9 mouse cellular contexts compared by ENCODE assay signal in the genomic region with DNA sequence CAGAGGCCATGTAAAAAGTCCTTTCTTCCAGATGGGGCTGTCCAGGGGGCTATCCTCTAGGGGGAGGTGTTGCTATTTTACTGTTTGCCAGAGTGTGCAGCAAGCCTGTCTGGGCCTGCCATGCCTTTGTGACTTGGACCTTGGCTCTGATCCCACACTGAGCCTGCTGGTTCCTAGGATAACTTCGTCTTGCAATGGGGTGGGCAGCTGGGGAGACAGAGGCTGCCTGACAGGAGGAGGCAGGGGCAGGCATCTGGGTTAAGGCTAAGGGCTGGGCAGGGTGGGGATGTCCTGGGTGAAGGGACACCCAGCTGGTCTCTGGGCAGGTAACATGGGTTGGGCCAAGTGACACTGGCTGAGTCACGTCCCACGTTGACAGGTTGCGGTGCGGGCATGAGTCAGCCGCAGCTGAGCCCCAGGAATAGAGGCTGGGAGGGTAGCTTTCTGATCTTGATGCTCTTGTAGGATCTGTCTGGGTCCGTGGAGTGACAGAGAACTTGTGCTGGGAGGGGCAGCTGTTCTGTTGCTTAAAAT. TPM values are rescaled to one million over a fixed set of nuclear protein-coding genes. Genes with fewer than 3 reads are reported as not detected.
DNase-seq lines count a peak whose midpoint lies in the region; ATAC-seq and TF ChIP-seq lines count a peak whose summit lies in the region.
"Had no signal": no experiment of that assay in that cellular context is flagged by ENCODE, and none has a peak within 500 bp of the region (broad histone marks: within the 10 kb centered on the region; RNA-seq: fewer than 3 reads in every experiment).

No protein-coding gene starts in this region.

- H3K79me2 ChIP-seq in heart, adult 2 months (replicated peaks; ENCODE audit: control insufficient read depth, insufficient read depth, low read length): no peaks in the 10 kb centered on the region

- H3K9ac ChIP-seq in heart, adult 2 months (ENCODE audit: low read depth, low read length): no peak overlapping the region
- no peak overlapping the region for H3K9ac ChIP-seq in lung, postnatal 0 days (replicated peaks; ENCODE audit: low read depth)

- DNase-seq in left cerebral cortex, postnatal 4 days: peak; percentile 65
- no peak for DNase-seq in left cerebral cortex, adult 9 months (ENCODE audit: low spot score in 2 of 2)
- peak; percentile 77 to 88 for DNase-seq in adrenal gland, adult (ENCODE audit: inconsistent age in 2 of 2, low spot score in 1 of 2)
- DNase-seq in heart, adult 2 months: peak; percentile 53 to 60
- DNase-seq in kidney, adult 11 months: peak; percentile 74
- DNase-seq in lung, postnatal 0 days (ENCODE audit: low spot score): peak; percentile 87
- DNase-seq in urinary bladder, postnatal 36 days (ENCODE audit: low spot score in 2 of 2): peak; percentile 71 to 78
- DNase-seq in layer of hippocampus, adult 18-20 months (ENCODE audit: low spot score in 2 of 2): no peak

- H3K9me3 ChIP-seq in lung, postnatal 0 days (ENCODE audit: low read length): no peaks in the 10 kb centered on the region

- H3K27ac ChIP-seq in heart, adult 2 months: no peak overlapping the region
- peak overlapping the region; percentile 17; the same call in 1 of the 2 replicates for H3K27ac ChIP-seq in lung, postnatal 0 days (ENCODE audit: low read length)

- H3K4me1 ChIP-seq in heart, adult 2 months (ENCODE audit: control insufficient read depth, insufficient read depth, low read length): peaks cover 6% of the 10 kb centered on the region
- H3K4me1 ChIP-seq in lung, postnatal 0 days (ENCODE audit: insufficient read depth, low read depth, low read length): peaks cover 18% of the 10 kb centered on the region; the same call in 1 of the 2 replicates

- intact Hi-C loops in left cerebral cortex, postnatal 4 days (cut with DNase I): no loop called here
- intact Hi-C loops in heart, adult 2 months (cut with DNase I): loop anchor here (1.0 kb wide), 1 partner anchor 127 kb away; no protein-coding TSS in a partner anchor

- H3K4me3 ChIP-seq in heart, adult 2 months: no peak overlapping the region
- no peak overlapping the region for H3K4me3 ChIP-seq in lung, postnatal 0 days (ENCODE audit: low read depth, low read length)

- WGBS in heart, adult 2 months: 49% methylated on average over 7 of the region's 7 CpGs
- WGBS in lung, postnatal 0 days: 41% methylated on average over 7 of the region's 7 CpGs

- peak; percentile 63 for ATAC-seq in lung, postnatal 0 days

- TF ChIP-seq POLR2A in heart, adult 2 months (IDR thresholded peaks at IDR 0.05; ENCODE audit: insufficient read depth, low read depth, low read length): no peak

- H3K27me3 ChIP-seq in heart, adult 2 months (ENCODE audit: control insufficient read depth, insufficient read depth, low read length): no peaks in the 10 kb centered on the region
- H3K27me3 ChIP-seq in lung, postnatal 0 days (replicated peaks; ENCODE audit: insufficient read depth, low read length): no peaks in the 10 kb centered on the region

- no peak overlapping the region for H3K4me2 ChIP-seq in lung, postnatal 0 days (replicated peaks; ENCODE audit: low read depth, low read length)

- H3K36me3 ChIP-seq in heart, adult 2 months (ENCODE audit: control insufficient read depth, insufficient read depth, low read length): no peaks in the 10 kb centered on the region
- no peaks in the 10 kb centered on the region for H3K36me3 ChIP-seq in lung, postnatal 0 days (ENCODE audit: insufficient read depth, low read length)

- no peak for TF ChIP-seq EP300 in heart, adult 2 months (IDR thresholded peaks at IDR 0.05; ENCODE audit: insufficient read depth, low read depth, low read length)
- no peak for TF ChIP-seq EP300 in lung, postnatal 0 days (IDR thresholded peaks at IDR 0.05)

- TF ChIP-seq CTCF in heart, adult 2 months (IDR thresholded peaks at IDR 0.05): peak; percentile 59
- peak; percentile 64 for TF ChIP-seq CTCF in lung, postnatal 0 days (IDR thresholded peaks at IDR 0.05)

RNA-seq across cellular contexts. Expression of gene Cryaa, which starts 51.4 kb away (rescaled TPM):
- total RNA-seq in left cerebral cortex, postnatal 4 days (2021): under 1 TPM; 0.36 to 0.38 TPM
- not detected for total RNA-seq in heart, adult 2 months (2021)
- polyA plus RNA-seq in heart, adult 2 months (2012; rRNA removed): 0.31 TPM in 1 of 2 replicates, not detected in the other
- 0.76 and 1.2 TPM in 2 replicates for polyA plus RNA-seq in lung, postnatal 0 days (2015; fragmentation: Nextera tagmentation; extraction: Ambion mirVana)
- not detected for total RNA-seq in layer of hippocampus, adult 18-20 months (2021)
- polyA plus RNA-seq: gonadal fat pad, adult 2 months had no signal

Comparison
In these comparisons a context has a peak if more than half of its experiments do, and no peak if none do; other contexts are left out.
1. DNase-seq: peak in left cerebral cortex, postnatal 4 days (single experiment), adrenal gland, adult (2 of 2), heart, adult 2 months (2 of 2), kidney, adult 11 months (single experiment), lung, postnatal 0 days (single experiment) and urinary bladder, postnatal 36 days (2 of 2); none in left cerebral cortex, adult 9 months (0 of 2) and layer of hippocampus, adult 18-20 months (0 of 2).